8 mouse cellular contexts compared by ENCODE assay signal in the genomic region with DNA sequence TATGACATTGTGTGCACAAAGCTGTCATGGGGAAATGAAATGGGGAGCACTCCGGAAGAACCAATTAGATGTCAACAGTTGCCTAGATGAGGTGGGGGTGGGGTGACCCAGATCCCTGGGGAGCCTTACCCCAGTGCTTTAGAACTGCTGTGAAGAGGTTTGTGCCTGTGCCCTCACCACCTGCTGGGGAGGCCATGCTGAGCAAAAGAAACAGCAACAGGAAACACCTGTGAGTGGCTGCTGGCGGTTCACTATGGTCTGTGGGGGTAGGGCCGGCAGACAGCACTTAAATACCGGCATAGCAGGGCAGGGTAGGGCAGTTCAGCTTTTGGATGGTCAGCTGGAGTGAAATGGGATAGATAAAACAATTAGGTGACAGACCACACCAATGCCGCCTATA. TPM values are rescaled to one million over a fixed set of nuclear protein-coding genes. Genes with fewer than 3 reads are reported as not detected.
DNase-seq lines count a peak whose midpoint lies in the region; ATAC-seq and TF ChIP-seq lines count a peak whose summit lies in the region.

No protein-coding gene starts in this region.

- peak overlapping the region; percentile 26 for H3K4me2 ChIP-seq in kidney, postnatal 0 days (ENCODE audit: low read length)
- peak overlapping the region; percentile 17; the same call in 1 of the 2 replicates for H3K4me2 ChIP-seq in heart, embryonic 15.5 days

- no peak; the same call in 1 of the 2 replicates for ATAC-seq in kidney, postnatal 0 days (replicated peaks; ENCODE audit: low FRiP score, low read depth)
- no peak; the same call in 1 of the 2 replicates for ATAC-seq in heart, embryonic 15.5 days (replicated peaks; ENCODE audit: insufficient number of reproducible peaks, insufficient read depth, low FRiP score, low read depth)

- H3K36me3 ChIP-seq in kidney, postnatal 0 days (ENCODE audit: insufficient read depth, low read length) = peaks cover 38% of the 10 kb centered on the region
- peaks cover 41% of the 10 kb centered on the region for H3K36me3 ChIP-seq in heart, embryonic 15.5 days

- no peaks in the 10 kb centered on the region for H3K27me3 ChIP-seq in kidney, postnatal 0 days (ENCODE audit: insufficient read depth, low read length)
- H3K27me3 ChIP-seq in heart, embryonic 15.5 days = no peaks in the 10 kb centered on the region

- peaks cover 22% of the 10 kb centered on the region for H3K4me1 ChIP-seq in kidney, postnatal 0 days (replicated peaks; ENCODE audit: insufficient read depth, low read length)
- H3K4me1 ChIP-seq in heart, embryonic 15.5 days (replicated peaks) = peaks cover 25% of the 10 kb centered on the region

- WGBS in kidney, postnatal 0 days = 15% methylated on average over 5 of the region's 5 CpGs
- 36% methylated on average over 5 of the region's 5 CpGs for WGBS in heart, embryonic 15.5 days

- DNase-seq in kidney, postnatal 0 days (ENCODE audit: low spot score) = peak; percentile 36
- DNase-seq in kidney, adult 8-10 months = no peak
- DNase-seq in ZHBTc4 (ENCODE audit: low read depth, low spot score) = peak; percentile 92
- DNase-seq in lung, postnatal 25 days (ENCODE audit: low spot score) = peak; percentile 75
- DNase-seq in thymus, adult 18-20 months = peak; percentile 89 to 96
- no peak for DNase-seq in layer of hippocampus, adult 9-10 months (ENCODE audit: low spot score)
- no peak for DNase-seq in gastrocnemius, postnatal 14 days

- TF ChIP-seq CTCF in kidney, postnatal 0 days (IDR thresholded peaks at IDR 0.05; ENCODE audit: low read depth) = no peak

- H3K27ac ChIP-seq in kidney, postnatal 0 days = peak overlapping the region; percentile 86
- H3K27ac ChIP-seq in heart, embryonic 15.5 days = peak overlapping the region; percentile 69

- intact Hi-C loops in gastrocnemius, postnatal 14 days (cut with DNase I; ENCODE audit: low total_unique reads) = loop anchor here (5.0 kb wide), 2 partner anchors 44 to 59 kb away; no protein-coding TSS in a partner anchor

- no peak overlapping the region for H3K4me3 ChIP-seq in kidney, postnatal 0 days (replicated peaks; ENCODE audit: low read depth, low read length)
- no peak overlapping the region for H3K4me3 ChIP-seq in heart, embryonic 15.5 days

- no peak overlapping the region for H3K9ac ChIP-seq in kidney, postnatal 0 days (ENCODE audit: low read depth, low read length)
- no peak overlapping the region for H3K9ac ChIP-seq in heart, embryonic 15.5 days

- no peaks in the 10 kb centered on the region for H3K9me3 ChIP-seq in kidney, postnatal 0 days (replicated peaks; ENCODE audit: low read length)
- no peaks in the 10 kb centered on the region for H3K9me3 ChIP-seq in heart, embryonic 15.5 days (replicated peaks)

RNA-seq across cellular contexts. Expression of a gene that starts 13.2 kb away (rescaled TPM):
- 85.5 and 89.4 TPM in 2 replicates for polyA plus RNA-seq in kidney, postnatal 0 days (2015; fragmentation: Nextera tagmentation; extraction: Ambion mirVana)
- 64.5 and 77.1 TPM in 2 replicates for polyA plus RNA-seq in heart, embryonic 15.5 days (2015; fragmentation: Nextera tagmentation; extraction: Ambion mirVana)
- total RNA-seq in gastrocnemius, postnatal 14 days (2021) = 10 to 100 TPM; 34.5 TPM

RNA-seq across cellular contexts. Expression of a gene that starts 14.1 kb away (rescaled TPM):
- 0.61 and 1.2 TPM in 2 replicates for polyA plus RNA-seq in kidney, postnatal 0 days (2015; fragmentation: Nextera tagmentation; extraction: Ambion mirVana)
- 0.24 and 0.29 TPM in 2 replicates for polyA plus RNA-seq in heart, embryonic 15.5 days (2015; fragmentation: Nextera tagmentation; extraction: Ambion mirVana)
- 1 to 10 TPM in 1 of 2 experiments, under 1 TPM in 1; 0.73 to 1.7 TPM for total RNA-seq in gastrocnemius, postnatal 14 days (2021)

RNA-seq across cellular contexts. Expression of a gene that starts 18.1 kb away (rescaled TPM):
- polyA plus RNA-seq in kidney, postnatal 0 days (2015; fragmentation: Nextera tagmentation; extraction: Ambion mirVana) = 40.9 and 44.4 TPM in 2 replicates
- polyA plus RNA-seq in heart, embryonic 15.5 days (2015; fragmentation: Nextera tagmentation; extraction: Ambion mirVana) = 27.9 and 36.5 TPM in 2 replicates
- total RNA-seq in gastrocnemius, postnatal 14 days (2021) = 10 to 100 TPM; 18.9 to 20.6 TPM

RNA-seq across cellular contexts. Expression of a gene that starts 57.3 kb away (rescaled TPM):
- polyA plus RNA-seq in kidney, postnatal 0 days (2015; fragmentation: Nextera tagmentation; extraction: Ambion mirVana) = 112 and 122 TPM in 2 replicates
- 50.0 and 63.3 TPM in 2 replicates for polyA plus RNA-seq in heart, embryonic 15.5 days (2015; fragmentation: Nextera tagmentation; extraction: Ambion mirVana)
- 10 to 100 TPM; 43.2 to 44.7 TPM for total RNA-seq in gastrocnemius, postnatal 14 days (2021)

Comparison
In these comparisons a context has a peak if more than half of its experiments do, and no peak if none do; other contexts are left out.
1. DNase-seq: peak in kidney, postnatal 0 days (single experiment), ZHBTc4 (single experiment), lung, postnatal 25 days (single experiment) and thymus, adult 18-20 months (2 of 2); none in kidney, adult 8-10 months (0 of 2), layer of hippocampus, adult 9-10 months (single experiment) and gastrocnemius, postnatal 14 days (single experiment).